Mouse (Mus musculus): ENCODE measurements around the gene Stard13.

Stard13 gene

GRCm38 (mm10) chr5:151233400-151234031 is at the start of gene Stard13:
TSS of gene Stard13 (minus strand) at chr5:151233836.
- DNase-seq (ENCODE audit: low read depth, low spot score), result no peak

- no peak for DNase-seq (ENCODE audit: low read depth, low spot score)
Measured at GRCm38 (mm10) chr5:151279531-151279930, 45.9 kb upstream of the Stard13 start.

GRCm38 (mm10) chr5:151277927-151278326 is 44.3 kb upstream of the Stard13 start:
- no peak for DNase-seq (ENCODE audit: low read depth, low spot score)

- no peak for DNase-seq (ENCODE audit: low read depth, low spot score)
Measured at GRCm38 (mm10) chr5:151275986-151276385, 42.4 kb upstream of the Stard13 start.

- DNase-seq (ENCODE audit: low read depth, low spot score), result peak; percentile 67
Measured at GRCm38 (mm10) chr5:151274265-151274664, 40.6 kb upstream of the Stard13 start.

- no peak for DNase-seq (ENCODE audit: low read depth, low spot score)
Measured at GRCm38 (mm10) chr5:151270815-151271214, 37.2 kb upstream of the Stard13 start.

GRCm38 (mm10) chr5:151266896-151267634 is 33.4 kb upstream of the Stard13 start:
- no peak for DNase-seq (ENCODE audit: low read depth, low spot score)

GRCm38 (mm10) chr5:151261558-151261957 is 27.9 kb upstream of the Stard13 start:
- DNase-seq (ENCODE audit: low read depth, low spot score), result no peak

- peak; percentile 60 for DNase-seq (ENCODE audit: low read depth, low spot score)
Measured at GRCm38 (mm10) chr5:151252213-151252612, 18.6 kb upstream of the Stard13 start.

- peak; percentile 95 for DNase-seq (ENCODE audit: low read depth, low spot score)
Measured at GRCm38 (mm10) chr5:151251656-151252055, 18.0 kb upstream of the Stard13 start.

GRCm38 (mm10) chr5:151248671-151249620 is 15.3 kb upstream of the Stard13 start:
- no peak for DNase-seq (ENCODE audit: low read depth, low spot score)

GRCm38 (mm10) chr5:151248084-151248483 is 14.4 kb upstream of the Stard13 start:
- DNase-seq (ENCODE audit: low read depth, low spot score), result peak; percentile 67

- no peak for DNase-seq (ENCODE audit: low read depth, low spot score)
Measured at GRCm38 (mm10) chr5:151247115-151247875, 13.7 kb upstream of the Stard13 start.

- no peak for DNase-seq (ENCODE audit: low read depth, low spot score)
Measured at GRCm38 (mm10) chr5:151246287-151246686, 12.7 kb upstream of the Stard13 start.

- DNase-seq (ENCODE audit: low read depth, low spot score), result no peak
Measured at GRCm38 (mm10) chr5:151245571-151245970, 11.9 kb upstream of the Stard13 start.

- peak; percentile 69 for DNase-seq (ENCODE audit: low read depth, low spot score)
Measured at GRCm38 (mm10) chr5:151238730-151239129, 5.1 kb upstream of the Stard13 start.

- DNase-seq (ENCODE audit: low read depth, low spot score), result no peak
Measured at GRCm38 (mm10) chr5:151236411-151236810, 2.8 kb upstream of the Stard13 start.

- DNase-seq (ENCODE audit: low read depth, low spot score), result no peak
Measured at GRCm38 (mm10) chr5:151232576-151233299, 898 bp downstream of the Stard13 start.

- no peak for DNase-seq (ENCODE audit: low read depth, low spot score)
Measured at GRCm38 (mm10) chr5:151231861-151232260, 1.8 kb downstream of the Stard13 start.

- DNase-seq (ENCODE audit: low read depth, low spot score), result no peak
Measured at GRCm38 (mm10) chr5:151231411-151231810, 2.2 kb downstream of the Stard13 start.

GRCm38 (mm10) chr5:151230427-151230826 is 3.2 kb downstream of the Stard13 start:
- no peak for DNase-seq (ENCODE audit: low read depth, low spot score)

All from 3T3-L1 (cell line).